Mouse (Mus musculus): ENCODE results near the gene Tspan10.
A peak's percentile ranks its signal among the peaks of the same experiment; 100 is the strongest.
"Not testable (repeated sequence)": the region's sequence is repeated elsewhere in the genome, so short reads cannot be mapped to it uniquely, and the experiment has no call there.

Tspan10 gene

DNA sequence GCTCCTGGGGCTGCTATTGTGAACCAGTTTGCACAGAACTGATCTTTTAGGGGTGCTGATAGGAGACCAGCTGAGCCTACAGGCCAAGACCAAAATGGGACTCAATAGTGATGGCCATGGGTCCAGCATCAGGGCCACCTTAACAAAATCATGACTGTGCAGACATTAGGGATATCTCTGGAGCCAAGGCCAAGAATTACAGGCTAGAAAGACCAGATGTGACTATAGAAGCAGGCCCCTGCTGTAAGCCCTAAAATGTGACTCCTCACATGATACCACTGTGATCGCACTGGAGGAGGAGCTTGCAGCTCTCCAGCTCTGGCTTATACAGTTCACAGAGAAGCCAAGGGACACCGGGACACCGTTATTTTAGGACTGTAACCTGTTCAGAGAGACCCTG lies at the start of gene Tspan10:
TSS of gene Tspan10 (plus strand) at position 301 of the 400 bp plus-strand sequence.
- no peak for DNase-seq (ENCODE audit: extremely low spot score, low read depth, low spot score)

DNA sequence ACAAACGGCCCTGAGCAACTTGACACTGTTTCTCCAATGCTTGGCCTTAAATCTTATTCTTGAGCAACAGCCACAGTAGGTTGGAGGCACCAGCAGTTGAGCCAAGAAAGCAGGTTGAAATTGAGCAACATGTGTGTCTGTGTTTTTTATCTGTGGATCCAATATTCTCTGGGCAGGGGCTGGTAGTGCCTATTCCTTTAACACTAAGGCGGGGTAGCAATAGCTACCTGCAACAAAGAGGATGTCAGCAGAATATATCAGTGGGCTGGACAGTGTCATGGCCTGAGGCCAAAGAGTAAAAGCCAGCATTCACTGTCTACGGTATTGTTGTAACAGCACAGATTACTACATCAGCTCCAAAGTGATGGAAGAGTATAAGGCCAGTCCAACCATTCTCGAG lies 46.8 kb upstream of the Tspan10 start:
- no peak for DNase-seq (ENCODE audit: extremely low spot score, low read depth, low spot score)

DNA sequence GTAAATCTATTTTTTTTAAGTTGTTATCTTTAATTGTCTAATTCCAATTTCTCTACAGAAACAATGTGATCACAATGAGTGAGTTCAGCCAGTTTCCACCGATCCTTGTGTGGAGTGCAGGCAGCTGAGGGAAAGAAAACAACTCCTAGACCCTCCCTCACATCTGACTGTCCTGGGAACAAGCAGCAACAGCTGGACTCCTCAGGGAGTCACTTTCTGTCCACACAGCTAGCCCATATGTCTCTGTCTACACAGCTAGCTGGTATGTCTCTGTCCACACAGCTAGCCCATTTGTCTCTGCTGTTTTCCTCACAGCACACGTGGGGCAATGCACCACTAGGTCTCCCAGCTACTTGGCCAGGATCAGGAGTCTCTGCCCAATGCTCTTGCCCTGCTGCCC lies 44.8 kb upstream of the Tspan10 start:
- DNase-seq (ENCODE audit: extremely low spot score, low read depth, low spot score), result no peak

DNA sequence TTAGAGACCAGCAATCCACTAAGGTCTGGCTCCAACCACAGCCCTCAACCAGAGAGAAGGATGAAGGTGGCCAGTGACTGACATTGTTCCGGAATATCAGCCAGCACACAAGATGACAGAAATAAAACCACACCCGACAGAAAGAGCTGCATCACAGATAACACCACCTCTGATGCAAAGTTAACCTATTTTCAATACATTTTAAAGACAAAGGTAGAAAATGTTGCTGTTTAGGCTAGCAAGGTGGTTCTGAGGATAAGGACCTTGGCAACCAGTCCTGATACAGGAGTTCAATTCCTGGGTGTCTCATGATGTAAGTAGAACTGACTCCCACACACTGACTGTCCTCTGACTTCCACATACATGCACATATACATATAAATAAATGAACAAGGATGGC lies 43.1 kb upstream of the Tspan10 start:
- DNase-seq (ENCODE audit: extremely low spot score, low read depth, low spot score), result no peak

DNA sequence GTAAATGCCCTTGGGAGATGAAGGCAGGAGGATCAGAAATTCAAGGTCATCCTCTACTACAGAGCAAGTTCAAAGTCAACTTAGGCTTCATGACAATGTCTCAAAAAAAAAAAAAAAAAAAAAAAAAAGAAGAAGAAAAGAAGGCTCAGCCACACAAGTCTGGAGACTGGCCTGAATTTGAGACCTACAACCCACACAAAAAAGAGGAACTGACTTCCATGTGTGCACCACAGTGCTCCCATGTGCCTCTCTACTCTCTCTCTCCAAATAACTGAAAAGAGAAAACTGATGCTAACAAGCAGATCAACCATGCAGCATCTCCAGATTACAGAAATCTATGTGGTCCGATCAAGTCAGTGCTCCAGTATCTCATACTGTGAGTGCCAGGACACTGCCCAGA lies 37.6 kb upstream of the Tspan10 start:
- DNase-seq (ENCODE audit: extremely low spot score, low read depth, low spot score), result no peak

DNA sequence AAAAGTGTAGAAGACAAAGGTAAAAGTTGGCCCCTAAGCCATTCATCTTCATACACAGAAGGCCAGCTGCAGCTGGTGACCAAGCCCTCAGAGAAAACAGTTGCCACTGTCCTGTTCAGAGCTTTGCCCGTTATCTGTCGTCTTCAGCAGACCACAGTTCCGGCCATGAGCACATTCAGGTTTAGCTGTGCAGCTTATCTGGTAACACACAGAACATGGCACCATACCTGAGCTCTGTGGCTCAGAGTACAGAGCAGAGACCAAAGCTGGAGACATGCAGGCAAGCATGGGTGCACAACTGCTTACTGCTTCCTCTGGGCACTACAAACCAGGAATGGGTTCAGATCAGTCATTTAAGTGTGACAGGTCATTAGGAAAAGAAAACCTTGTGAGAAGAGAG lies 36.6 kb upstream of the Tspan10 start:
- no peak for DNase-seq (ENCODE audit: extremely low spot score, low read depth, low spot score)

DNA sequence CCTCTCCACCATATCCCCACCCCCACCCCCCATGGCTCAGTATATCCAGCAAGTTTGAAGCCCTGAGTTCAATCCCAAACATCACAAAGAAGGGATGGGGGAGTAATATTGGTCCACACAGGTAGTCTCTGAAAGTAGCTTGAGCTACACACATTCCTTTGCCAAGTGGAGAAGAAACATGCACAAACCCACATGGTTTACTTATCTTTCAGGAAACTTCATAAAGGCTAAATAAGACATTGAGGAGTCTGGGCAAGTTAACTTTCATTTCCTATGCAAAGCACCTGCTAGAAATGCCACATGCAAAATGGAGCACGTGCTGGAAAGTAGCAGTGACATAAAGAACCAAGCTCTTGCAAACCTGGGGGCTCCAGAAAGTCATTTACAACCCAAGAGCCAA lies 36.0 kb upstream of the Tspan10 start:
- no peak for DNase-seq (ENCODE audit: extremely low spot score, low read depth, low spot score)

DNA sequence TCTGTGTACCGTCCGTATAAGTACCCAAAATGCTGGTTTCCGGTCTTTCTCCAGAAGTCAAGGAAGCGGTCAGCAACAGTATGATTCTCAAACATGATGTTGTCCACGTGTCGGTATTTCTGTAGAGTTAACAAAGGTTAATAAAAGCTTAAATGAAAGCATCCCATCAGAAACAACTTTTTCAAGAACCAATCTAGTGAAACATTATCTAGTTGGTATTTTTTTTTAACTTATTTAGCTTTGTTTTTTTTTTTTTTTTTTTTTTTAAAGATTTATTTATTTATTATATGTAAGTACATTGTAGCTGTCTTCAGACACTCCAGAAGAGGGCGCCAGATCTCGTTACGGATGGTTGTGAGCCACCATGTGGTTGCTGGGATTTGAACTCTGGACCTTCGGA lies 28.8 kb upstream of the Tspan10 start:
- not testable (repeated sequence) for DNase-seq (ENCODE audit: extremely low spot score, low read depth, low spot score)

DNA sequence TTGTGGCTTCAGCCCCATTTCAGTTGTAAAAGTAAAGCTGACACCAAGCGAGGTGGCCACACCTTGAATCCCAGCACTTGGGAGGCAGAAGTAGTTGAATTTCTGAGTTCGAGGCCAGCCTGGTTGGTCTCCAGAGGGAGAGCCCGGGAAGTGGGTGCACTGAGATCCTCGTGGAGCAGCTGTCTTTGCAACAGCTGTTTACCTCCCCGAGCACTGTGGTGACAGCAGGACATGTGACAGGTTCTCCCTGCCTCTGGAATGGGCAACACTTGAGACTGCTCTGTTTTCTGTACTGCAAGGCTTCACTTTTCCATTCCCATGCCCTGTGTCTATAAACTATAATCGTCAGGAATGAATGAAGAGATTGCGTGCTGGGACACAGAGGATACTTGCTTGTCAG lies 24.6 kb upstream of the Tspan10 start:
- DNase-seq (ENCODE audit: extremely low spot score, low read depth, low spot score), result no peak

DNA sequence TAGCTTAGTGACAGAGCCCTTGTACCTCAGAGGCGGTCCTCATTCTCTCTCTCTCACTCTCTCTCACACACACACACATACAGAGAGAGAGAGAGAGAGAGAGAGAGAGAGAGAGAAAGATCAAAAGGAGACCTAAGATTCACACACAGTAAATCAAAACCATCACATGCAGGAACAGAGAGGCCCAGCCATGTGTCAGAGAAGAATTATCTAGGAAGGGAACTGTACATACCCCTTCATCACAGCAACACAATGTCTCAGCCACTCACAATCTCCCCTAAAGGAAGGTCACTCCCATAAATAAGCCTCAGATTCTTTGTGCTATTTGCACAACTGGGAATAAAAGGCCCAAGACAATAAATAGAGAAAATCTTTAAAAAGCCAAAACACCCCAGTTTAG lies 23.9 kb upstream of the Tspan10 start:
- no peak for DNase-seq (ENCODE audit: extremely low spot score, low read depth, low spot score)

DNA sequence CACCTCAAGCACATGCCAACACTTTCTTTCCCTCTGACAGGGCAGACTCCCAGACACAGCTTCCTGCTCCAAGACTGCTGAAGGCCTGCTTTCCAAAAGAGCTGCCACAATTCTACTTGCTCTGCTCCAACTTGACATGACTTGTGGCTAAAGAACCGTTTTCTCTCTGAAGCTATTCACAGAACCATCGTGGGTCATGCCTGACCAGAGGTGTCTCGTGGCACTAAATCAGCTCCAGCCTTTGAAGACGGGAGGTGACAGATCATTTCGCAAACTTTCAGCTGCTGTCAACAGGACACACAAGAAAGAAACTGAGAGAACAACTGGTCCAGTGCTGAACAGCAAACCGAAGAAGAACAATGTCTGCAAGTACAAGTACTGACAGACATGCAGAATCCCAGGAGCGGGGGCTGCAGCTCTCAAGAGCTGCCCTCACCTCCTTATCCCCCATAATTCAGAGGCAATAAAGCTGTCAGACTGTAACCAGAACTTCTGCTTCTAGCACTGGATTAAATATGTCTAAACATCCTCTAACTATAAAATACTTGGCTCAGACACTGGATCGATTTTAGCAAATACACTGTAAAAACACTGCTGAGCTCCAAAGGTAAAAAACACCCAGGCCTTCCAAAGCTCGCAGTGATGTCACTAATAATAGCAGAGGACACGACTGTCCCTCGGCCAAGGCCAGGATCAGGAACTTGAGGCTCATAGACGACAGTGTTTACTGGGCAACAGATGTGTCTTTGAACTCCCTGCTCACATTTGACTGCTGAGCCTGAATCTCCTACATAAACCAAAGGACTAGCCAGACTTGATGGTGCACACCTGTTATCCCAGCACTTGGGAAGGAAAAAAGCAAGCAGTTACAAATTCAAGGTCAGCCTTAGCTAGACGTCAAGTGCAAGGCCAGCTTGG lies 19.5 kb upstream of the Tspan10 start:
- DNase-seq (ENCODE audit: extremely low spot score, low read depth, low spot score), result no peak

DNA sequence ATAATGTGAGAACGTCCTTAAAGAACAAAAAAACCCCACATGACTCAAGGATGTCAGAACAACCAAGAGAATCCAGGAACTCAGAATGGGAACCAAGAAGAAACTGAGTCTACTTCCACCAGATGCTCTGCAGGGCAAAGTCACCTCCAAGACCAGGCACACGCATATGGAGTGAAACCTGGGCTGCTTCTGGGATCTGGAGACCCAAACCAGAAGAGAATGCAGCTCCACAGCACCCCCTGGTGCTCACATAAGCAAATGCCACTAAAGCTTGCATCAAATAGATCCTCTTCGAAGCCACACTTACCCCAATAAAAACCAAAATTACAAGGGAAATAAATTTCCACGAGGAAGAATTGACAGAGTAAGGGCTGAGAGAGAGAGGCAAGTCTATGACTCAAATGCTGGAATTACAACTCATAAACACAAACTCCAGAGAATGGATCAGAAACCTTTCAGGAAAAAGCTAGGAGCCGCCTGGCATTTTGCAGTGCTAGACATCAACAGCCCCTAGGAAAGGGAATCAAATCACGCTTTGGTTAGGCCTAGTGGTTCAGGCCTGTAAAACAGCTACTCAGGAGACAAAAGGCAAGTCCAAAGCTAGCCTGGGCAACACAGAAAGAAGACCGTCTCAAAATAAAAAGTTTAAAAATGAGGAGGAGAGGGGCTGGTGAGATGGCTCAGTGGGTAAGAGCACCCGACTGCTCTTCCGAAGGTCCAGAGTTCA lies 18.7 kb upstream of the Tspan10 start:
- DNase-seq (ENCODE audit: extremely low spot score, low read depth, low spot score), result peak; percentile 79

DNA sequence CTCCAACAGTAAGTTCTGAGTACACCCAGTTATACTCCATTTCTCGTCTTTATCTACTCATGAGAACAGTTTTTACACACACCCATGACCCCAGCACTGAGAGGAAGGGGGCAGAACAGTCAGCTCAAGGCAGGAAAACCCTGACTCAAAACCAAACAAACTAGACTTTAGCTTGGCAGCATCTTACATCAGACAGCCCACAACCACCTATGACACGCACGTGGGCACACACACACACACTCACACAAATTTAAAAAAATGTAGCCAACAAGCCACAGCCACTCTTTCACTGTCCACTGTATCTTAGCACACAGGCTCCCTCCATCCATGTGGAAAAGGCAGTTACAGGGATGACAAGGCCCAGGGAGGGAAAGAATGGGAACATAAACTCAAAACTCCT lies 15.7 kb upstream of the Tspan10 start:
- DNase-seq (ENCODE audit: extremely low spot score, low read depth, low spot score), result no peak

DNA sequence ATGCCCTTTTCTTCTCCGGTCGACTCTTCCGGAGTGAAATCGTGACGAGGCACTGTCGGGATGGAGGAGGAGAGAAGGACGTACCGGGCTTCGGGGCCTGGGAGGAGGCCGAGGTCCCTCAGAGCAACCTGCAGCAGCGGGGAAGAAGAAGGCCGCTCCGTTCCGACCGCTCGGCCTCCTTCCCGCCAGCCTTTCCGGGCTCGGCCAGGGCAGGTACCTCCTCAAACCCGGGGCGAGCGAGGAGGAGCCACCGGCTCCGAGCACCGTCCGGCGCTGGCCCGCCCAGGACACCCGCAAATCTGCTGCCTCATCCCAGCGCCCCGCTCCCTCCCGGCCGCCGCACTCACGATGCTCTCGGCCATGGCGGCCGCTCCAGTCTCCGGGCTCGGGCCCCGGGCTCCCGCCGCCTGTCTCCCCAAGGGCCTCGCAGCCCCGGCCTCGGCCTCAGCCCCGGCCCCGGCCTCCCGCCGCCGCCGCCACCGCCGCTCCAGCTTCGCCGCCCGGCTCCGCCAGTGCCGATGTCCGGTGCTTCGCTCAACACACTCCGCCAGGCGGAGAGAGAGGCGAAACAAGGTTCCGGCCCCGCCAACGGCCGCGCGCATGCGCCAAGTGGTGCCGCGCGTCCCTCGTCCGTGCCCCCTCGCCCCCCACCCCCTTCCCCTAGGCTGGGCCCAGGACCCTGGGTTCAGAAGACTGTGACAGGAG lies 5.1 kb upstream of the Tspan10 start, which contains the start of gene Nploc4:
TSS of gene Nploc4 (minus strand) at position 557 of the 705 bp plus-strand sequence.
- peak; percentile 57 for DNase-seq (ENCODE audit: extremely low spot score, low read depth, low spot score)

DNA sequence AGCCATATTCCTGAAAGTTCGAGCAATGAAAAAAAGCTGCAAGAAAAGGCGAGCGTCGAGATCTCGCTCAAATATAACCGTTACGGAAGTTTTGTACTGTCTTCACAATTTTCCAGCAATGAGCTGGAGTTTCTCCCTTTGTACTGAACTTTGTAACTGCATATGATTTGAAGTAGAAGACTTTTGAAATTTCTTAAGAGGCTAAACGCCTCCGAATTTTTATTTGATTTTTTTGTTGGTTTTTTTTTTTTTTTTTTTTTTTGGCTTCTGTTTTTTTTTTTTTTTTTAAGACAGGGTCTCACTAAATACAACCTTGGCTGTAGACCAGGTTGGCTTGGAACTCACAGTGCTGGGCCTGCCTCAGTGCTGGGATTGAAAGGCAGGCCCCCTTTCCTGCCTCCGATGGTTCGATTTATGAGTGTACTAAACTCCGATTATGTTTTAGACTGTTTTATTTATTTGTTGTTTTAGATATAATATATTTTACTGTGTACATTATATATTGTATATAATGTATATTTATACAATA lies 4.5 kb upstream of the Tspan10 start:
- DNase-seq (ENCODE audit: extremely low spot score, low read depth, low spot score), result no peak

DNA sequence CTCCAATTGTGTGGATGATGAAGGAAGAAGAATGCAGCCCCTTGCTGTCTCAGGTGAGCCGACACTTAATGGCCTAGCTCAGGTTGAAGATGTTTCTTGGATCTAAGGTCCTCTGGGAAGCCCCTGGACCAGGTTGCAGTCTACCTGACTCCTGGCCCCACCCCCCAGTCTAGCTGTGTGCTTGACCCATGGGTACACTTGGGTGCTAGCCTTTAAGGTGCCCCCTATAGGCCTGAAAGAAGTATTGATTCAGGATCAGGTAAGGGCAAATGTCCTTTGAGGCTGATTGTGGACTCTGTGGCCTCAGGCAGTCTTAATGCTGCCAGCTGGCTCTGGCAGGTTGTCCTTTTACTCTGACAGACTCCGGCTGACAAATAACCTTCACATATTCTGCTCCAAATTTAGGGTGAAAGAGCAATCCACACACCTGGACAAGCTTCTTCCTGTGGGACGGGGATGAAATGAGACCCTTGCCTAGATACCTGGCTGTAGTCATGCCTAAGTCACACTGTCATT lies 379 bp downstream of the Tspan10 start:
- DNase-seq (ENCODE audit: extremely low spot score, low read depth, low spot score), result no peak

DNA sequence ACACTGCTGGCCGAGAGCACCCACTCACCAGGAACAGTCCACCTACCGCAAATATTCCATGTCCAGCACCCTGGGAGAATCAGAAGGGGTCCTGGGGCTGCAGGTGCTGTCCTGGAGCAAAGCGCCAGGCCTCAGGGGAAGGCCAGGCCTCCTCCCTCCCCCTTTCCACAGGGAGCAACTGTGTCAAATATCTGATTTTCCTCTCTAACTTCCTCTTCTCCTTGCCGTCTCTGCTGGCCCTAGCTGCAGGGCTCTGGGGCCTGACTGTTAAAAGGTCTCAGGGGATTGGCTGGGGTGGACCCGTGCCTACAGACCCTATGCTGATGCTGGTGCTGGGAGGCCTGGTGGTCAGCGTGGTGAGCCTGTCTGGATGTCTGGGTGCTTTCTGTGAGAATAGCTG lies 1.7 kb downstream of the Tspan10 start:
- no peak for DNase-seq (ENCODE audit: extremely low spot score, low read depth, low spot score)

DNA sequence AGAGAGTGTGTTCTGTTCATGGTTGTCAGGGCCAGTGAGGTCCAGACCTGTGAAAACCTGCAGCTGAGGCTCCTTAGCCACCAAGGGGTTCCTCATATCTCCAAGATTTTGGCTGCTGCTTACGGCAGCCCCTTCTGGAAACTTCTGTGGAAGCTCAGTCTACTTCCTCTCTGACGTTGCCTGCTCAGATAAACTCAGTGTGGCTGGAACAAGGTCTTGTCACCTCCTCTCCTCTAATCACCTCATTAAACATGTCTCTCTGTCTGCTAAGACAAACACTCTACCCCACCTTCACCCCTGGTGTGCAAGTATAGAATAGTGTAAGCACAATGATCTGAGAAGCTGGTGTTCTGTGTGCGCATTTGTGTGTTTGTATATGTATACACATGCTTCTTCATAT lies 3.0 kb downstream of the Tspan10 start:
- DNase-seq (ENCODE audit: extremely low spot score, low read depth, low spot score), result no peak

DNA sequence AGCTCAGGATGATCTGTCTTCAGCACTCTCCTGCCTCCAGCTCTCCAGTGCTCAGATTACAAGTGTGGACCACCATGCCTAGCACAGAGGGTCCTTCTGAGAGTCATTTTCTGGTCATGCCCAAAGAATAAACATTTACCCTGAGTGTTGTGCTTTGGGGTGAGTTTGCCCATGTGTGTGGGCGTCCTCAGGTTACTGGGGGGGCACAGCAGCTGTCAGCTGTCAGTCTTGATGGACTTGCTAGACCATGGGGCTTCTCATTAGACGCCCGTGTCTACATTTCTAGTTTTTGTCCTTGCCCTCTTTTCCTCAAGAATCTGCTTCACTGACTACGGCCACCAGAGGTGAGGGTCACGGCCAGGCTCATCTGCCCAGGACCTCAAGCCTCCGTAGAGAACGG lies 4.7 kb downstream of the Tspan10 start:
- DNase-seq (ENCODE audit: extremely low spot score, low read depth, low spot score), result no peak

DNA sequence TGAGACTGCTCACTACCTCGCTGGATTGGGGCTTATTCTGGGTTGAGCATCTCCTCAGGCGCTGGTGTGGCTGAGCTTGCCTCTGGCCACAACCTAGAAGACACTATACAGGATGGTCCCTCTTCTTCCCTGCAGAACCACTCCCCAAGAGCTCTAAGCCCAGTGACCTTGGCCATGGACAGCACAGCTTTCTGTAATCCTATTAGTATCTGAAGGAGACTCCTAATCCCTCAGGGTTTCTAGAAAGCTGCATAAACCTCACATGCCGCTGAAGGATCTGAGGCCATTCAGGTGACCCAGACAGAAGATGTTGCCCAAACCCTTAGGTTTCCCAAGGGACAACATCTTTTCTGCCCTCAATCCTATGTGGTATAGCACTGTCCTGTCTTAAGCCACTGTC lies 9.8 kb downstream of the Tspan10 start:
- no peak for DNase-seq (ENCODE audit: extremely low spot score, low read depth, low spot score)

DNA sequence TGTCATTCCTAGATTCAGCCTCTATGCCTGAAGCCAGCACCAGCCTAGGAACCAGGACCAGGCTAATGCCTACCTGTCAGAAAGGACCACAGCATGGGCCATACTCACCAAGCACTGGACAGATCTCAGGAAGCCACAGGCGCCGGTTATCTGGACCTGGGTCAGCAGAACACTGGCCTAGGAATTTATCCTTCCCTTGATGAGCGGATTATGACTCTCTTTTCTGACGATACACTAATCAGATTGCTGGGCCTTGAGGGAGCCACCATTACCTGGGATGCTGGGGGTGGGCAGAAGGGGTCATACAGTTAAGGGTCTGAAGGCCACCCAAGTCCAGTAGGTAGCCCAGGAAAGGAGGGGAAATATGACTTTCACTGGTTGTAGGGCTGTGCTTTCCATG lies 10.9 kb downstream of the Tspan10 start, which contains the start of gene Pde6g:
TSS of gene Pde6g (minus strand) at position 195 of the 400 bp plus-strand sequence.
- DNase-seq (ENCODE audit: extremely low spot score, low read depth, low spot score), result no peak
